Mouse (Mus musculus) hindbrain, embryonic 16.5 days (tissue): Measurements from ENCODE around the gene Nav3. TPM values are rescaled to one million over a fixed set of nuclear protein-coding genes. Genes with fewer than 3 reads are reported as not detected.

ENCODE experiments used
- ATAC-seq: fragments of 200-750 bp; cut with Nextera tagmentation; 2 replicates; pipeline ENCODE4 v1.8.0; 2017; ENCODE audit warnings: moderate TSS enrichment, moderate library complexity
- H3K27ac ChIP-seq: fragments of 300-500 bp; sonication (generic); 2 replicates; pipeline ENCODE4 v1.5.1; 2014; ENCODE audit warnings: low read depth, mild to moderate bottlenecking, control low read depth, low read length, moderate library complexity
- H3K27me3 ChIP-seq: fragments of 300-500 bp; sonication (generic); replicated peaks from 2 replicates; pipeline ENCODE4 v1.6.1; 2014; ENCODE audit warnings: low read length; ENCODE audit not compliant: control insufficient read depth, insufficient read depth
- H3K36me3 ChIP-seq: fragments of 300-500 bp; sonication (generic); 2 replicates; pipeline ENCODE4 v1.6.1; 2014; ENCODE audit warnings: mild to moderate bottlenecking, low read length, moderate library complexity, mixed read lengths; ENCODE audit not compliant: control insufficient read depth, insufficient read depth
- H3K4me1 ChIP-seq: fragments of 300-500 bp; sonication (generic); 2 replicates; pipeline ENCODE4 v1.6.1; 2014; ENCODE audit warnings: low read depth, low read length; ENCODE audit not compliant: control insufficient read depth, insufficient read depth
- H3K4me2 ChIP-seq: fragments of 300-500 bp; sonication (generic); 2 replicates; pipeline ENCODE4 v1.6.1; 2014; ENCODE audit warnings: mild to moderate bottlenecking, low read length, control low read depth, moderate library complexity
- H3K4me3 ChIP-seq: fragments of 300-500 bp; sonication (generic); 2 replicates; pipeline ENCODE4 v1.5.1; 2014; ENCODE audit warnings: mild to moderate bottlenecking, low read length, control low read depth, moderate library complexity
- H3K9ac ChIP-seq: fragments of 300-500 bp; sonication (generic); 2 replicates; pipeline ENCODE4 v1.6.1; 2014; ENCODE audit warnings: low read depth, mild to moderate bottlenecking, control low read depth, low read length, moderate library complexity
- H3K9me3 ChIP-seq: fragments of 300-500 bp; sonication (generic); 2 replicates; pipeline ENCODE4 v1.6.1; 2014; ENCODE audit warnings: mild to moderate bottlenecking, low read length, moderate library complexity; ENCODE audit not compliant: control insufficient read depth
- WGBS: fragments of 180-500 bp; shearing (Covaris S2); extraction: QIAGEN DNeasy Blood & Tissue Kit; methylation state at CpG from one replicate; pipeline ENCODE4 v1.1.7; 2014; 5-methylcytosine and 5-hydroxymethylcytosine counted together
- polyA plus RNA-seq: library from polyadenylated mRNA; unstranded; fragments of >200 nt; fragmentation: Nextera tagmentation; extraction: Ambion mirVana; gene quantifications from 2 replicates; pipeline ENCODE4 v1.2.1, GENCODE M21; 2015

Nav3 gene
- polyA plus RNA-seq, 1 experiment from 2014 or later = 16.6 TPM

GRCm38 (mm10) chr10:110154001-110154872 lies 301.8 kb downstream of the Nav3 start:
- no peaks in the 10 kb centered on the region for H3K36me3 ChIP-seq
- no peak overlapping the region for H3K9ac ChIP-seq
- no peaks in the 10 kb centered on the region for H3K9me3 ChIP-seq
- 45% methylated on average over 6 of the region's 6 CpGs for WGBS
- H3K4me1 ChIP-seq = peaks cover 12% of the 10 kb centered on the region
- no peaks in the 10 kb centered on the region for H3K27me3 ChIP-seq
- peak; percentile 82 for ATAC-seq
- H3K4me2 ChIP-seq = no peak overlapping the region
- no peak overlapping the region for H3K4me3 ChIP-seq
- peak overlapping the region; percentile 69 for H3K27ac ChIP-seq

- no peak overlapping the region for H3K4me2 ChIP-seq
- H3K4me1 ChIP-seq = no peaks in the 10 kb centered on the region
- H3K27me3 ChIP-seq = no peaks in the 10 kb centered on the region
- no peak overlapping the region for H3K4me3 ChIP-seq
- no peaks in the 10 kb centered on the region for H3K36me3 ChIP-seq
- no peak for ATAC-seq
- no peak overlapping the region for H3K9ac ChIP-seq
- no peak overlapping the region for H3K27ac ChIP-seq
- no peaks in the 10 kb centered on the region for H3K9me3 ChIP-seq
Observed at GRCm38 (mm10) chr10:110120572-110120971, 335.4 kb downstream of the Nav3 start.

GRCm38 (mm10) chr10:110117341-110117740 lies 338.7 kb downstream of the Nav3 start:
- WGBS = 65% methylated on average over 2 of the region's 2 CpGs
- no peak overlapping the region for H3K27ac ChIP-seq
- H3K27me3 ChIP-seq = no peaks in the 10 kb centered on the region
- H3K4me1 ChIP-seq = no peaks in the 10 kb centered on the region
- no peak for ATAC-seq
- no peak overlapping the region for H3K9ac ChIP-seq
- H3K4me3 ChIP-seq = no peak overlapping the region
- H3K36me3 ChIP-seq = no peaks in the 10 kb centered on the region
- no peak overlapping the region for H3K4me2 ChIP-seq
- H3K9me3 ChIP-seq = no peaks in the 10 kb centered on the region

GRCm38 (mm10) chr10:110112669-110113458 lies 343.1 kb downstream of the Nav3 start:
- Histone ChIP-seq H3K4me2 (no peak overlapping the region), H3K36me3 (no peaks in the 10 kb centered on the region), H3K27me3 (no peaks in the 10 kb centered on the region), H3K9ac (no peak overlapping the region), H3K4me3 (no peak overlapping the region), H3K9me3 (no peaks in the 10 kb centered on the region), H3K27ac (no peak overlapping the region), H3K4me1 (no peaks in the 10 kb centered on the region)
- WGBS = 80% methylated on average over 5 of the region's 5 CpGs
- no peak for ATAC-seq

- no peak for ATAC-seq
- no peaks in the 10 kb centered on the region for H3K27me3 ChIP-seq
- H3K27ac ChIP-seq = no peak overlapping the region
- H3K4me1 ChIP-seq = peaks cover 2% of the 10 kb centered on the region
- no peak overlapping the region for H3K4me3 ChIP-seq
- H3K4me2 ChIP-seq = no peak overlapping the region
- H3K9me3 ChIP-seq = no peaks in the 10 kb centered on the region
- no peak overlapping the region for H3K9ac ChIP-seq
- no peaks in the 10 kb centered on the region for H3K36me3 ChIP-seq
- 88% methylated on average over 6 of the region's 6 CpGs for WGBS
Observed at GRCm38 (mm10) chr10:110103255-110103654, 352.7 kb downstream of the Nav3 start.

- H3K4me1 ChIP-seq = peaks cover 2% of the 10 kb centered on the region
- no peak overlapping the region for H3K9ac ChIP-seq
- H3K4me2 ChIP-seq = no peak overlapping the region
- no peaks in the 10 kb centered on the region for H3K9me3 ChIP-seq
- H3K36me3 ChIP-seq = no peaks in the 10 kb centered on the region
- 32% methylated on average over 4 of the region's 4 CpGs for WGBS
- no peaks in the 10 kb centered on the region for H3K27me3 ChIP-seq
- no peak overlapping the region for H3K4me3 ChIP-seq
- ATAC-seq = peak; percentile 79
- H3K27ac ChIP-seq = no peak overlapping the region
Observed at GRCm38 (mm10) chr10:110102231-110102630, 353.8 kb downstream of the Nav3 start.

- no peak for ATAC-seq
- H3K4me3 ChIP-seq = no peak overlapping the region
- no peaks in the 10 kb centered on the region for H3K36me3 ChIP-seq
- H3K9me3 ChIP-seq = no peaks in the 10 kb centered on the region
- no peak overlapping the region for H3K9ac ChIP-seq
- H3K27me3 ChIP-seq = no peaks in the 10 kb centered on the region
- H3K4me2 ChIP-seq = no peak overlapping the region
- no peak overlapping the region for H3K27ac ChIP-seq
- H3K4me1 ChIP-seq = no peaks in the 10 kb centered on the region
Observed at GRCm38 (mm10) chr10:110094433-110094832, 361.6 kb downstream of the Nav3 start.

- Histone ChIP-seq H3K4me1 (no peaks in the 10 kb centered on the region), H3K4me2 (no peak overlapping the region), H3K4me3 (no peak overlapping the region), H3K36me3 (no peaks in the 10 kb centered on the region), H3K27ac (no peak overlapping the region), H3K9ac (no peak overlapping the region), H3K9me3 (no peaks in the 10 kb centered on the region), H3K27me3 (no peaks in the 10 kb centered on the region)
- 45% methylated on average over 5 of the region's 5 CpGs for WGBS
- ATAC-seq = 0 out of 2 replicates have a peak, but pooled peaks have one; percentile 8
Observed at GRCm38 (mm10) chr10:110088444-110089061, 367.5 kb downstream of the Nav3 start.

- no peak for ATAC-seq
- Histone ChIP-seq H3K4me2 (no peak overlapping the region), H3K36me3 (no peaks in the 10 kb centered on the region)
Observed at GRCm38 (mm10) chr10:110085903-110086302, 370.1 kb downstream of the Nav3 start.

More at GRCm38 (mm10) chr10:110085903-110086302, 370.1 kb downstream of the Nav3 start:
- 79% methylated on average over 1 of the region's 1 CpGs for WGBS
- Histone ChIP-seq H3K27me3 (no peaks in the 10 kb centered on the region), H3K9ac (no peak overlapping the region), H3K27ac (no peak overlapping the region), H3K4me1 (no peaks in the 10 kb centered on the region), H3K9me3 (no peaks in the 10 kb centered on the region), H3K4me3 (no peak overlapping the region)
